Mouse (Mus musculus) olfactory bulb, adult 2 months (tissue): ENCODE results near the gene H2-DMb1.

ENCODE experiments used
- CTCF ChIP-seq: fragments of 200-500 bp; IDR thresholded peaks from 2 replicates; pipeline ENCODE4 v1.5.1; 2012; ENCODE audit warnings: low read depth, mild to moderate bottlenecking, low read length, moderate library complexity; ENCODE audit not compliant: insufficient read depth
- POLR2A ChIP-seq: fragments of 200-500 bp; IDR thresholded peaks from 2 replicates; pipeline ENCODE4 v1.6.1; 2012; ENCODE audit warnings: mild to moderate bottlenecking, low read depth, low read length, moderate library complexity; ENCODE audit not compliant: insufficient read depth

- TF ChIP-seq POLR2A (no peak), CTCF (no peak)
These were observed 52.3 kb downstream of the H2-DMb1 start for GRCm38 (mm10) chr17:34205021-34205745.
